Mouse (Mus musculus) skeletal muscle tissue, postnatal 0 days (tissue): Measurements from ENCODE around the gene Plekhj1. TPM values are rescaled to one million over a fixed set of nuclear protein-coding genes. Genes with fewer than 3 reads are reported as not detected.

Experiments used
- microRNA counts: library from miRNA; unstranded; fragments of <30 nt; microRNA quantifications from one replicate; lab custom pipeline; 2015
- microRNA-seq, 2 experiments: library from miRNA; unstranded; fragments of <30 nt; microRNA quantifications; one replicate each; pipeline ENCODE4; 2016
- polyA plus RNA-seq: library from polyadenylated mRNA; unstranded; fragments of >200 nt; fragmentation: Nextera tagmentation; extraction: Ambion mirVana; gene quantifications from 2 replicates; pipeline ENCODE4 v1.2.1, GENCODE M21; 2015

The Plekhj1 gene
- polyA plus RNA-seq: 44.2 and 55.6 TPM in 2 replicates

GRCm38 (mm10) chr10:80798150-80799006, at the start of gene Plekhj1, which contains the start of gene Sf3a2:
Gene Plekhj1, minus strand, starts transcription at chr10:80798626.
Gene Sf3a2, plus strand, starts transcription at chr10:80798198.

GRCm38 (mm10) chr10:80843931-80844547, 45.6 kb upstream of the Plekhj1 start, which contains the start of gene Lingo3:
Gene Lingo3, minus strand, starts transcription at chr10:80844039.

GRCm38 (mm10) chr10:80826151-80827062, 28.0 kb upstream of the Plekhj1 start, which contains the start of gene Oaz1:
Gene Oaz1, plus strand, starts transcription at chr10:80826656.

DNA sequence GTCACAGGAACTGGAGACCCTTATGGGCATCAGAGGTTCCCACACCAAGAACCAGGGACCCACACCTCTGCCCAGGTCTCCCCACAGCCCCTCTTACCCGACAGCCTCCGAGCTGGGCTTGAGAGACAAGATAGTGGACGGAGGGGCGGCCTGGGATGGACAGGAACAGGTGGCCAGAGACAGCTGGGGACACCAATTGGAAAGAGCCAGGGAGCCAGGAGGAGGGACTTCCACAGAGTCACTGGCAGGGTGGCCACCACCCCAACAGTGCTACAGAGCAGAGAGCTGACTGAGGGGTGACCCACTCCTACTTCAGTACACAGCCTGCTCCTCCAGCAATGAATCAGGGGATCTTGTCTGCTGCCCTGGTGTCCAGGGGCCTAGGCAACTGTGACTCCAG, 14.9 kb upstream of the Plekhj1 start, which contains the start of gene Jsrp1:
Gene Jsrp1, minus strand, starts transcription at position 133 of the 400 bp plus-strand sequence.

DNA sequence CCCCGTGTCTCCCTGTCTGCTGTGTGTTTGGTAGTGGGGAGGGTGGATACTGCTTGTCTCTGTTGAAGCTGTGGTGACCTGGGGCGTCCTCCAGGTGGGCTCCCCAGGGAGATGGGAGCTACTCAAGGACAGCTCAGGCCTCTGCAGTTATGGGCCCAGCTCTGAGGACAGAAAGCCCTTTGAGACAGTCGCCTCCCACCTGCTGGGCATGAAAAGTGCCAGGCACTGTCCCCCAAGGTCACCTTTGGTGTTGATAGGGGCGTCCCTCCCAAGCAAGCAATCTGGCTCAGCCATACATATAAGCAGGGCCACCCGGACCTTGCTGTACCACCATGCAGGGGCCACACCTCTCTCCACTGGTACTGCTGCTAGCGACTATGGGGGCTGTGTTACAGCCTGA, 6.5 kb upstream of the Plekhj1 start, which contains the start of gene Amh:
Gene Amh, plus strand, starts transcription at position 328 of the 400 bp plus-strand sequence.

DNA sequence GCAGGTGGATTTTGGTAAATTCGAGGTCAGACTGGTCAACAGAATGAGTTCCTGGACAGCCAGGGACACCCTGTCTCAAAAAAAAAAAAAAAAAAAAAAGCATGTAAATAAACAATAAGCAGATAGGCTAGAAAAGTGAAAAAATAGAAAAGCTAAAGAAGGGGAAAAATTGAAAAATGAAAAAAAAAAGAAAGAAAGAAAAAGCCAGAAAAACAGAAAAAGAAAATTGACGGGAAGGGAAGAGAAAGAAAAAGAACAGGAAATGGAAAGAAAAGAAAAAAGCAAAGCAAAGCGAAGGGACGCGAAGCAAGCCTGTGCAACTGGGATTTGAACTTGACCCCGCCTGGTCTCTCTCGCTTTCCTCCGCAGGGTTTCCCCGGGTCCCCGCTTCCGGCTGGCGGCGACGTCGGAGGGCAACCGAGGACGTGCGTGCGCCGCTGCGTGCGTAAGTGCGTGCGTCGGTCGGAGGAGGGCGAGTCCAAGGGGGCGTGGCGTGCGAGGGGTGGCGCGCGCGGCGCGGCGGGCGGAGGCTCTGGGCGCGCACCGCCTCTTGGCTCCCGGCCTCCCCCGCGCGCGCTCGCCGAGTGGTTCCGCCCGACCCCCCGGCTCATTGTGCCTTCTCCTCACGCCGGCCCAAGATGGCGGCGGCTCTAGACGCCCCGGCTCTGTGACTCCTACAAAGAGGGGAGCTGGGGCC, 43.7 kb downstream of the Plekhj1 start, which contains the start of gene Dot1l:
Gene Dot1l, plus strand, starts transcription at position 613 of the 697 bp plus-strand sequence.

MicroRNA genes within 50 kb of the gene (microRNA counts, 519-probe panel; counts per million panel counts)
- microRNA mmu-miR-1982 (lab: Ali Mortazavi, UCI): 296 counts per million, percentile 58 among the panel's probes with 10 or more counts

Small RNAs within 50 kb of the gene (microRNA-seq; reads per million reads assigned to microRNA genes)
- 3.0 to 5.4 reads per million in 2 experiments for gene Mir1982

Other genes starting within 250 kb of the Plekhj1 start
- 7.3 TPM in 2 replicates for gene Rexo1, start 237.1 kb downstream of the Plekhj1 start, polyA plus RNA-seq
- gene Klf16, start 221.3 kb downstream of the Plekhj1 start, polyA plus RNA-seq: 2.6 and 3.2 TPM in 2 replicates
- gene Abhd17a, start 208.3 kb downstream of the Plekhj1 start, polyA plus RNA-seq: 76.8 and 93.8 TPM in 2 replicates
- 30.5 and 36.5 TPM in 2 replicates for gene Scamp4, start 195.8 kb downstream of the Plekhj1 start, polyA plus RNA-seq
- 2.5 and 3.5 TPM in 2 replicates for gene Adat3, start 195.7 kb downstream of the Plekhj1 start, polyA plus RNA-seq
- gene Gm49322, start 192.6 kb downstream of the Plekhj1 start, polyA plus RNA-seq: 0.87 and 1.2 TPM in 2 replicates
- gene Csnk1g2, start 175.8 kb downstream of the Plekhj1 start, polyA plus RNA-seq: 93.0 and 102 TPM in 2 replicates
- 31.9 and 36.3 TPM in 2 replicates for gene Btbd2, start 141.6 kb downstream of the Plekhj1 start, polyA plus RNA-seq
- gene Mknk2, start 120.5 kb downstream of the Plekhj1 start, polyA plus RNA-seq: 132 and 139 TPM in 2 replicates
- 19.4 and 20.4 TPM in 2 replicates for gene Mob3a, start 96.6 kb downstream of the Plekhj1 start, polyA plus RNA-seq
- 7.5 and 10.2 TPM in 2 replicates for gene Izumo4, start 96.4 kb downstream of the Plekhj1 start, polyA plus RNA-seq
- gene Ap3d1, start 56.4 kb downstream of the Plekhj1 start, polyA plus RNA-seq: 31.6 and 35.9 TPM in 2 replicates
- gene Dot1l, start 43.4 kb downstream of the Plekhj1 start, polyA plus RNA-seq: 8.6 and 10.6 TPM in 2 replicates
- 28.5 and 34.2 TPM in 2 replicates for gene Sf3a2, start 428 bp downstream of the Plekhj1 start, polyA plus RNA-seq
- not detected in 2 replicates for gene Amh, start 6.6 kb upstream of the Plekhj1 start, polyA plus RNA-seq
- 278 and 284 TPM in 2 replicates for gene Jsrp1, start 14.9 kb upstream of the Plekhj1 start, polyA plus RNA-seq
- 1,304 and 1,343 TPM in 2 replicates for gene Oaz1, start 28.0 kb upstream of the Plekhj1 start, polyA plus RNA-seq
- gene Lingo3, start 45.4 kb upstream of the Plekhj1 start, polyA plus RNA-seq: 8.9 and 10.0 TPM in 2 replicates
- 171 and 175 TPM in 2 replicates for gene Lsm7, start 56.6 kb upstream of the Plekhj1 start, polyA plus RNA-seq
- gene Sppl2b, start 56.6 kb upstream of the Plekhj1 start, polyA plus RNA-seq: 20.0 and 20.7 TPM in 2 replicates
- not detected in 2 replicates for gene Tmprss9, start 73.2 kb upstream of the Plekhj1 start, polyA plus RNA-seq
- 239 and 241 TPM in 2 replicates for gene Timm13, start 102.3 kb upstream of the Plekhj1 start, polyA plus RNA-seq
- 23.4 and 25.6 TPM in 2 replicates for gene Lmnb2, start 119.6 kb upstream of the Plekhj1 start, polyA plus RNA-seq
- gene Gadd45b, start 131.4 kb upstream of the Plekhj1 start, polyA plus RNA-seq: 24.5 and 29.0 TPM in 2 replicates
- 1.6 TPM in 2 replicates for gene Gng7, start 216.3 kb upstream of the Plekhj1 start, polyA plus RNA-seq
- 0.06 TPM in 1 of 2 replicates, not detected in the other for gene Diras1, start 227.0 kb upstream of the Plekhj1 start, polyA plus RNA-seq
- gene Slc39a3, start 238.8 kb upstream of the Plekhj1 start, polyA plus RNA-seq: 7.3 and 9.2 TPM in 2 replicates